Mouse (Mus musculus): Measurements from ENCODE around the gene Fam71f2. TPM values are rescaled to one million over a fixed set of nuclear protein-coding genes. Genes with fewer than 3 reads are reported as not detected.

Gene Fam71f2
- total and polyA plus RNA-seq, 2 experiments from 2014 or later = 0.62 to 0.64 TPM

GRCm38 (mm10) chr6:29317286-29317685 is 37.9 kb downstream of the Fam71f2 start:
- 66% methylated on average over 2 of the region's 2 CpGs for WGBS
- TF ChIP-seq CTCF (IDR thresholded peaks at IDR 0.05; ENCODE audit: low read depth) = no peak
- DNase-seq (no peak), ATAC-seq (no peak)
- Histone ChIP-seq H3K9ac (no peak overlapping the region), H3K9me3 (ENCODE audit: low read length) (no peaks in the 10 kb centered on the region), H3K27me3 (ENCODE audit: insufficient read depth, low read length) (no peaks in the 10 kb centered on the region), H3K4me3 (ENCODE audit: low read depth, low read length) (no peak overlapping the region), H3K4me2 (ENCODE audit: low read depth) (no peak overlapping the region), H3K4me1 (ENCODE audit: insufficient read depth) (no peaks in the 10 kb centered on the region), H3K27ac (ENCODE audit: low read depth, low read length) (no peak overlapping the region), H3K36me3 (ENCODE audit: insufficient read depth) (no peaks in the 10 kb centered on the region)

GRCm38 (mm10) chr6:29317941-29318340 is 38.5 kb downstream of the Fam71f2 start:
- Histone ChIP-seq H3K27ac (ENCODE audit: low read depth, low read length) (no peak overlapping the region), H3K9me3 (ENCODE audit: low read length) (no peaks in the 10 kb centered on the region), H3K4me1 (ENCODE audit: insufficient read depth) (no peaks in the 10 kb centered on the region), H3K4me2 (ENCODE audit: low read depth) (no peak overlapping the region), H3K4me3 (ENCODE audit: low read depth, low read length) (no peak overlapping the region), H3K36me3 (ENCODE audit: insufficient read depth) (no peaks in the 10 kb centered on the region), H3K9ac (no peak overlapping the region), H3K27me3 (ENCODE audit: insufficient read depth, low read length) (no peaks in the 10 kb centered on the region)
- no peak for DNase-seq
- WGBS = 67% methylated on average over 3 of the region's 3 CpGs
- TF ChIP-seq CTCF (IDR thresholded peaks at IDR 0.05; ENCODE audit: low read depth) = no peak
- ATAC-seq = no peak

- Histone ChIP-seq H3K27ac (ENCODE audit: low read depth, low read length) (no peak within 1 kb of the TSS), H3K4me1 (ENCODE audit: insufficient read depth) (no peaks in the 10 kb centered on the region), H3K4me3 (ENCODE audit: low read depth, low read length) (no peak within 1 kb of the TSS), H3K4me2 (ENCODE audit: low read depth) (no peak within 1 kb of the TSS), H3K9ac (no peak within 1 kb of the TSS), H3K36me3 (ENCODE audit: insufficient read depth) (no peaks in the 10 kb centered on the region), H3K27me3 (ENCODE audit: insufficient read depth, low read length) (no peaks in the 10 kb centered on the region), H3K9me3 (ENCODE audit: low read length) (no peaks in the 10 kb centered on the region)
- DNase-seq (no peak), ATAC-seq (no peak)
- TF ChIP-seq CTCF (IDR thresholded peaks at IDR 0.05; ENCODE audit: low read depth) = no peak
- whole genome bisulfite sequencing = 75% methylated on average over 5 of the region's 5 CpGs
Observed at GRCm38 (mm10) chr6:29318879-29319278, 39.5 kb downstream of the Fam71f2 start, which contains the start of gene Fam71f1. Fam71f1 (plus strand) TSS chr6:29319140.

- ATAC-seq (no peak), DNase-seq (no peak)
- H3K27me3 ChIP-seq (ENCODE audit: insufficient read depth, low read length) = no peaks in the 10 kb centered on the region
- H3K4me2 ChIP-seq (ENCODE audit: low read depth) = no peak overlapping the region
- H3K4me1 ChIP-seq (ENCODE audit: insufficient read depth) = no peaks in the 10 kb centered on the region
- H3K9me3 ChIP-seq (ENCODE audit: low read length) = no peaks in the 10 kb centered on the region
- no peak overlapping the region for H3K27ac ChIP-seq (ENCODE audit: low read depth, low read length)
- 85% methylated on average over 6 of the region's 6 CpGs for WGBS
- no peak overlapping the region for H3K4me3 ChIP-seq (ENCODE audit: low read depth, low read length)
- H3K9ac ChIP-seq = no peak overlapping the region
- no peak for TF ChIP-seq CTCF (IDR thresholded peaks at IDR 0.05; ENCODE audit: low read depth)
- H3K36me3 ChIP-seq (ENCODE audit: insufficient read depth) = no peaks in the 10 kb centered on the region
Observed at GRCm38 (mm10) chr6:29321586-29321985, 42.2 kb downstream of the Fam71f2 start.

GRCm38 (mm10) chr6:29322147-29322546 is 42.8 kb downstream of the Fam71f2 start:
- no peak for DNase-seq
- no peak for TF ChIP-seq CTCF (IDR thresholded peaks at IDR 0.05; ENCODE audit: low read depth)
- Histone ChIP-seq H3K4me1 (ENCODE audit: insufficient read depth) (no peaks in the 10 kb centered on the region), H3K36me3 (ENCODE audit: insufficient read depth) (no peaks in the 10 kb centered on the region), H3K4me3 (ENCODE audit: low read depth, low read length) (no peak overlapping the region), H3K9me3 (ENCODE audit: low read length) (no peaks in the 10 kb centered on the region), H3K27ac (ENCODE audit: low read depth, low read length) (no peak overlapping the region), H3K9ac (no peak overlapping the region), H3K4me2 (ENCODE audit: low read depth) (no peak overlapping the region), H3K27me3 (ENCODE audit: insufficient read depth, low read length) (no peaks in the 10 kb centered on the region)
- no peak for ATAC-seq
- 95% methylated on average over 7 of the region's 7 CpGs for WGBS

GRCm38 (mm10) chr6:29322735-29323134 is 43.3 kb downstream of the Fam71f2 start:
- TF ChIP-seq CTCF (IDR thresholded peaks at IDR 0.05; ENCODE audit: low read depth) = no peak
- H3K27me3 ChIP-seq (ENCODE audit: insufficient read depth, low read length) = no peaks in the 10 kb centered on the region

GRCm38 (mm10) chr6:29326961-29327360 is 47.6 kb downstream of the Fam71f2 start:
- WGBS = 87% methylated on average over 9 of the region's 9 CpGs
- no peak for ATAC-seq

More at GRCm38 (mm10) chr6:29322735-29323134, 43.3 kb downstream of the Fam71f2 start:
- no peak overlapping the region for H3K9ac ChIP-seq
- no peak overlapping the region for H3K4me2 ChIP-seq (ENCODE audit: low read depth)
- no peak for DNase-seq
- H3K4me3 ChIP-seq (ENCODE audit: low read depth, low read length) = no peak overlapping the region
- no peaks in the 10 kb centered on the region for H3K9me3 ChIP-seq (ENCODE audit: low read length)
- no peaks in the 10 kb centered on the region for H3K4me1 ChIP-seq (ENCODE audit: insufficient read depth)
- no peaks in the 10 kb centered on the region for H3K36me3 ChIP-seq (ENCODE audit: insufficient read depth)
- 86% methylated on average over 4 of the region's 4 CpGs for WGBS
- ATAC-seq = no peak
- H3K27ac ChIP-seq (ENCODE audit: low read depth, low read length) = no peak overlapping the region

More at GRCm38 (mm10) chr6:29326961-29327360, 47.6 kb downstream of the Fam71f2 start:
- no peaks in the 10 kb centered on the region for H3K36me3 ChIP-seq (ENCODE audit: insufficient read depth)
- H3K9ac ChIP-seq = no peak overlapping the region
- H3K9me3 ChIP-seq (ENCODE audit: low read length) = no peaks in the 10 kb centered on the region
- no peak overlapping the region for H3K27ac ChIP-seq (ENCODE audit: low read depth, low read length)
- H3K4me3 ChIP-seq (ENCODE audit: low read depth, low read length) = no peak overlapping the region
- H3K4me2 ChIP-seq (ENCODE audit: low read depth) = no peak overlapping the region
- H3K4me1 ChIP-seq (ENCODE audit: insufficient read depth) = no peaks in the 10 kb centered on the region
- TF ChIP-seq CTCF (IDR thresholded peaks at IDR 0.05; ENCODE audit: low read depth) = no peak
- DNase-seq = no peak
- H3K27me3 ChIP-seq (ENCODE audit: insufficient read depth, low read length) = no peaks in the 10 kb centered on the region

Data from forebrain, postnatal 0 days (tissue).